Mouse (Mus musculus) hindbrain, embryonic 14.5 days (tissue): Measurements from ENCODE around the gene Fbl. TPM values are rescaled to one million over a fixed set of nuclear protein-coding genes. Genes with fewer than 3 reads are reported as not detected.
"Not testable (repeated sequence)": the region's sequence is repeated elsewhere in the genome, so short reads cannot be mapped to it uniquely, and the experiment has no call there.

Source experiments
- ATAC-seq: fragments of 200-750 bp; cut with Nextera tagmentation; 2 replicates; pipeline ENCODE4 v1.8.0; 2017; ENCODE audit warnings: moderate number of reproducible peaks, mild to moderate bottlenecking, moderate TSS enrichment, moderate library complexity; ENCODE audit not compliant: low FRiP score
- DNase-seq: peaks from one replicate; pipeline ENCODE4 v3.0.0-alpha.2; 2015; ENCODE audit warnings: low spot score
- H3K27ac ChIP-seq: fragments of 300-500 bp; sonication (generic); 2 replicates; pipeline ENCODE4 v1.5.1; 2014; ENCODE audit warnings: mild to moderate bottlenecking, moderate library complexity
- H3K27me3 ChIP-seq: fragments of 300-500 bp; sonication (generic); 2 replicates; pipeline ENCODE4 v1.6.1; 2014; ENCODE audit warnings: mild to moderate bottlenecking, low read length, mixed read lengths; ENCODE audit not compliant: control insufficient read depth, insufficient read depth
- H3K36me3 ChIP-seq: fragments of 300-500 bp; sonication (generic); replicated peaks from 2 replicates; pipeline ENCODE4 v1.6.1; 2014; ENCODE audit not compliant: control insufficient read depth, insufficient read depth
- H3K4me1 ChIP-seq: fragments of 300-500 bp; sonication (generic); replicated peaks from 2 replicates; pipeline ENCODE4 v1.6.1; 2014; ENCODE audit warnings: antibody characterized with exemption, low read length, mixed read lengths; ENCODE audit not compliant: control insufficient read depth, insufficient read depth
- H3K4me2 ChIP-seq: fragments of 300-500 bp; sonication (generic); replicated peaks from 2 replicates; pipeline ENCODE4 v1.6.1; 2014; ENCODE audit warnings: mild to moderate bottlenecking, moderate library complexity
- H3K4me3 ChIP-seq: fragments of 300-500 bp; sonication (generic); replicated peaks from 2 replicates; pipeline ENCODE4 v1.5.1; 2014; ENCODE audit warnings: mild to moderate bottlenecking, low read length
- H3K9ac ChIP-seq: fragments of 300-500 bp; sonication (generic); 2 replicates; pipeline ENCODE4 v1.6.1; 2014
- H3K9me3 ChIP-seq: fragments of 300-500 bp; sonication (generic); 2 replicates; pipeline ENCODE4 v1.6.1; 2016; ENCODE audit warnings: low read length; ENCODE audit not compliant: control insufficient read depth
- WGBS: fragments of 180-500 bp; shearing (Covaris S2); extraction: QIAGEN DNeasy Blood & Tissue Kit; methylation state at CpG from one replicate; pipeline ENCODE4 v1.1.7; 2014; 5-methylcytosine and 5-hydroxymethylcytosine counted together
- polyA plus RNA-seq: library from polyadenylated mRNA; unstranded; fragments of >200 nt; fragmentation: Nextera tagmentation; extraction: Ambion mirVana; gene quantifications from 2 replicates; pipeline ENCODE4 v1.2.1, GENCODE M21; 2014

Fbl gene
- polyA plus RNA-seq, 1 experiment from 2014 or later = 28.2 TPM

DNA sequence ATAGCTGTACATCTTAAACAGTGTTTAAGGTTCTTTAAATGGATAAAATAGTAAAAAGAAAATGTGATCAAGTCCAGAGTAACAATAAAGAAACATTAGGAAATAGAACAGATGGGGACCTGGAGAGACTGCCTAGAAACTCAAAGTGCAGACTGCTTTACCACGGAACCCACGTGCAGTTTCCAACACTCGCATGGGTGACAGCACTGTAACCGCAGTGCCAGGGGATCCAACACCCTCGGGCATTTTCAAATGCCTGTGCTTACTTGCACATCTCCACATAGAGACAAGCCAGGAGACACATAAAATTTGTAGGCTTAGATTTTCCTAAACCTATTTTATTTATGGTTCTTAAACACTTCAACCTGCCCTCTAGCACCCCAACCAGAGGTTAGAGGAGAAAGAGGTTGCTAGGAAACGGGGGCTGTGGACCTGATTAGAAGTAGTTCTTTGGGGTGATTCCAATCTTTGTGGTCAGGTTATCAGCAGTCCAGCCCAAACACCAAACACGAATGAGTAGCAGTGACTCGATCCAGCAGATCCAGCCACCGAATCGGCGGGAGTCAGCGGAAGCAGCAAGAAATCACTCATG is 39.0 kb downstream of the Fbl start:
- no peaks in the 10 kb centered on the region for H3K27me3 ChIP-seq
- H3K27ac ChIP-seq = no peak overlapping the region
- peak overlapping the region; percentile 59 for H3K4me2 ChIP-seq
- no peaks in the 10 kb centered on the region for H3K36me3 ChIP-seq
- 48% methylated on average over 12 of the region's 12 CpGs for WGBS
- peak overlapping the region; percentile 29 for H3K4me3 ChIP-seq
- DNase-seq = no peak
- H3K9ac ChIP-seq = peak overlapping the region; percentile 47
- ATAC-seq = no peak
- no peaks in the 10 kb centered on the region for H3K9me3 ChIP-seq
- no peaks in the 10 kb centered on the region for H3K4me1 ChIP-seq

- no peaks in the 10 kb centered on the region for H3K36me3 ChIP-seq
- no peaks in the 10 kb centered on the region for H3K4me1 ChIP-seq
- H3K27ac ChIP-seq = no peak overlapping the region
- H3K27me3 ChIP-seq = no peaks in the 10 kb centered on the region
- no peaks in the 10 kb centered on the region for H3K9me3 ChIP-seq
- WGBS = 58% methylated on average over 19 of the region's 19 CpGs
- ATAC-seq (peak; percentile 48; the same call in 1 of the 2 replicates), DNase-seq (peak; percentile 78)
- peak overlapping the region; percentile 59 for H3K4me2 ChIP-seq
- H3K9ac ChIP-seq = peak overlapping the region; percentile 47
- peak overlapping the region; percentile 29 for H3K4me3 ChIP-seq
Measured at GRCm38 (mm10) chr7:28208988-28209508, 39.5 kb downstream of the Fbl start.

GRCm38 (mm10) chr7:28210731-28211130 is 41.2 kb downstream of the Fbl start:
- no peak overlapping the region for H3K9ac ChIP-seq
- no peaks in the 10 kb centered on the region for H3K9me3 ChIP-seq
- H3K27me3 ChIP-seq = no peaks in the 10 kb centered on the region
- no peak for ATAC-seq
- no peaks in the 10 kb centered on the region for H3K4me1 ChIP-seq
- no peak overlapping the region for H3K27ac ChIP-seq
- WGBS = 51% methylated on average over 5 of the region's 5 CpGs
- H3K4me3 ChIP-seq = no peak overlapping the region
- no peak overlapping the region for H3K4me2 ChIP-seq
- no peak for DNase-seq
- H3K36me3 ChIP-seq = no peaks in the 10 kb centered on the region

DNA sequence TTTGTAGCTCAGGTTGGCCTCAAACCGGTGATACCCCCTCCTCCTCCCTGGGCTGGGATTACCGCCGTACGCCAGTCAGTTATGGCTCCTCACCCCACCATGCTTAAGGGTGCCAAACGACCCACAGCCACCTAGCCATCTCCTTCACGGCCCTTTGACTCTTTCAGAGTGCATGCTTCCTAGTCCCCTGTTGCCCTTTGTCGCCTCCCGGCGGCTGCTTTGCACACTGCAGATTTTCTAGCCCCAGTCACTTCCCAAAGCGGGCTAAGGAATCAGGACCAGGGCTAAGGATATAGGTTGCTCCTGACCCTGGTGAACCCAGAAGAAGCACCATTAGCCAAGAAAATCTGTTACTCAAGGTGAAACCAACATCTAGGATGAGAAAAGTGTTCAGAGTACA is 44.6 kb downstream of the Fbl start:
- no peak overlapping the region for H3K9ac ChIP-seq

DNA sequence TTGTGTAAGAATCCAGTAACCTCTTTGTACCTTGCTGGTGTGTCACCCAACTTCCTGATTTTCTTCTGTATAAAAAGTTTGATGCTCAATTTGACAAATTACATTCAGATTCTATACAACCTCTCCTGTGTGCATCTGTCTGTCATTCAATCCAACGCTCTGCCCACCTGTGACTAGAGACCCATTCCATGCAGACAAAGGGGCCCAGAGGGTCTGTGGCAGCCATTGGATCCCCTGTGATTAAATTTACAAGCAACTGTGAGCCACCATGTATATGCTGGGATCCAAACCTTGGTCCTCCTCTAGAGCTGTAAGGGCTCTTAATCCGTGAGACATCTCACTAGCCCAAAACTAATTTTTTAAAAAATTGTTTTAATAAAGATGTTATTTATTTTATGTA is 46.4 kb downstream of the Fbl start:
- not testable (repeated sequence) for H3K9me3 ChIP-seq, H3K4me1 ChIP-seq, DNase-seq, H3K9ac ChIP-seq, H3K27ac ChIP-seq, H3K27me3 ChIP-seq, H3K4me3 ChIP-seq, H3K4me2 ChIP-seq, H3K36me3 ChIP-seq, ATAC-seq
- WGBS = 92% methylated on average over 2 of the region's 2 CpGs

More for the DNA sequence above, 44.6 kb downstream of the Fbl start:
- Histone ChIP-seq H3K36me3 (no peaks in the 10 kb centered on the region), H3K4me3 (no peak overlapping the region), H3K27ac (no peak overlapping the region), H3K4me2 (no peak overlapping the region), H3K4me1 (no peaks in the 10 kb centered on the region), H3K9me3 (no peaks in the 10 kb centered on the region), H3K27me3 (no peaks in the 10 kb centered on the region)
- no peak for ATAC-seq
- WGBS = 31% methylated on average over 10 of the region's 10 CpGs
- DNase-seq = no peak

DNA sequence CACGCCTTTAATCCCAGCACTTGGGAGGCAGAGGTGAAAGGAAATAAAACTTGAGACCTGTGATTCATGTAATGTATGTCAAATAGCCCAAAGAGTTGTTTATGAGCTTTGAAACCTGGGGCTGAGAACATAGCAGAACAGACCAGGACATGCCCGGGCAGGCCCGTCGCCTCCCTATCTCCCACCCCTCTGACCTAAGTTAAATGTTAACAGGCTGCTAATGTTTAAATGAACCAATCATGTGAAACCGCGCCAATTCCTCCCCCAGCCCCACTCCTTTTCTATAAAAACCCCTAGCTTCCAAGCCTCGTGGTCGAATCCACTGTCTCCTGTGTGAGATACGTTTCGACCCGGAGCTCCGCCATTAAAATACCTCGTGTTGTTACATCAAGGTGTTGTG is 48.3 kb downstream of the Fbl start:
- 95% methylated on average over 8 of the region's 13 CpGs for whole genome bisulfite sequencing
- H3K9ac ChIP-seq, H3K36me3 ChIP-seq, ATAC-seq, H3K4me2 ChIP-seq, DNase-seq, H3K27ac ChIP-seq, H3K27me3 ChIP-seq, H3K9me3 ChIP-seq, H3K4me3 ChIP-seq, H3K4me1 ChIP-seq: not testable (repeated sequence)

DNA sequence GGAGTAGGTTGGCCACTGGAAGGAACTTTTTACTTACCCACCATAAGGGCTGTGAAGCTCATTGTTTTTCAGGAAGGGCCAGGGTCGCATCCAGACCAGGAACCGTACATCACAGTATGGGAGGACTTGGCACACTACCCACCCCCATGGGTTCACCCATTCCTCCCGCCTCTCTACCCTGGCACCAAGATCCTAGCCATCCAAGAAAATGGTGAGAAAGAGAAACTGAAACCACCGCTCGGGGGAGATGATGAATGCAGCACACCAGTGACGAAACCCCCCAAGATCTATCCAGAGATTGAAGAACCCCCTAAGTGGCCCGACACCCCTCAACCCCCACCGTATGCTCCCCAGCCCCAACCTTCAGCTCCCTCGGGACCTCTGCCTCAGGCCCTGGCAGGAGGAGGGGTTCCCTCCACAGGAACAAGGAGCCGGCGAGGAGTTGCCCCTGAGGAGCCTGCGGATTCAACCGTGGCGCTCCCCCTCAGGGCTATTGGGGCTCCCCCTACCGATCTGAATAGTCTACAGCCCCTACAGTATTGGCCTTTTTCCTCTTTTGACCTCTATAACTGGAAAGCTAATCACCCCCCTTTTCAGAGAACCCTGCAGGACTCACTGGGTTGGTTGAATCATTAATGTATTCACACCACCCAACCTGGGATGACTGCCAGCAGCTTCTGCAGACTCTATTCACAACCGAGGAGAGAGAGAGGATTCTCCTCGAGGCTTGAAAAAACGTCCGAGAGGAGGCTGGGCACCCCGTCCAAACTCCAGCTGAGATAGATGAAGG is 49.6 kb downstream of the Fbl start:
- 82% methylated on average over 20 of the region's 20 CpGs for WGBS
- not testable (repeated sequence) for H3K4me1 ChIP-seq, ATAC-seq, DNase-seq, H3K9ac ChIP-seq, H3K36me3 ChIP-seq, H3K4me3 ChIP-seq, H3K27ac ChIP-seq, H3K9me3 ChIP-seq, H3K4me2 ChIP-seq, H3K27me3 ChIP-seq

DNA sequence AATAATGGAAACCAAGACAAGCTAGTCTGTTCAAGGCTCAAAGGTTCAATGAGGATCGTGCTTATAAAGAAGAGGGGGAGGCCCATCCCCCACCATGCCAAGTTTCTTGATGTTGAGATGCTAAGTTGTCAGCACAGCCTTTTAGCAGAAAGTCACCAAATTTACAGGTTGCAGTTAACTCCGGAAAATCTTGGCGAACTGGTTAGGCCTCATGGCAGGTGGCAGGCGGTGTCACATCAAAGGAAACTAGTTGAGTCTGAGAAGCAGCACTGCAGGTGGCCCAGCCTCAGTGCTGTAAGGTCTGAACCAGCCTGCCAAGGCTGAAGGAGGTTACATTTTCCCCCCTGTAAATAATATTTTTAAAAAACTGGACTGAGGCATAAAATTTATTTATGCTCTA is 57.3 kb downstream of the Fbl start:
- DNase-seq, H3K27me3 ChIP-seq, H3K9me3 ChIP-seq, ATAC-seq, H3K36me3 ChIP-seq, H3K4me2 ChIP-seq, H3K27ac ChIP-seq, H3K4me1 ChIP-seq, H3K4me3 ChIP-seq, H3K9ac ChIP-seq: not testable (repeated sequence)
- 87% methylated on average over 4 of the region's 4 CpGs for WGBS

GRCm38 (mm10) chr7:28227421-28227820 is 57.9 kb downstream of the Fbl start:
- not testable (repeated sequence) for H3K36me3 ChIP-seq, H3K4me1 ChIP-seq, H3K4me3 ChIP-seq, ATAC-seq, H3K27me3 ChIP-seq, H3K9me3 ChIP-seq, H3K4me2 ChIP-seq, H3K27ac ChIP-seq, DNase-seq, H3K9ac ChIP-seq
- WGBS = 95% methylated on average over 4 of the region's 4 CpGs
